Mouse (Mus musculus): ENCODE results near the gene Gm11020. TPM values are rescaled to one million over a fixed set of nuclear protein-coding genes. Genes with fewer than 3 reads are reported as not detected.

Gene Gm11020
- total and polyA plus RNA-seq, 3 experiments = not detected

- H3K36me3 ChIP-seq (ENCODE audit: control insufficient read depth in 1 of 2, insufficient read depth in 2 of 2, low read length in 2 of 2) = peaks cover 0 to 4% of the 10 kb centered on the region in 2 experiments; a peak in 2 of 4 replicates
- H3K4me1 ChIP-seq (ENCODE audit: control insufficient read depth in 1 of 2, insufficient read depth in 2 of 2, low read length in 2 of 2) = peaks cover 0 to 7% of the 10 kb centered on the region in 2 experiments; a peak in 2 of 4 replicates
Measured at GRCm38 (mm10) chr8:104344622-104345021, 23.3 kb downstream of the Gm11020 start.

DNA sequence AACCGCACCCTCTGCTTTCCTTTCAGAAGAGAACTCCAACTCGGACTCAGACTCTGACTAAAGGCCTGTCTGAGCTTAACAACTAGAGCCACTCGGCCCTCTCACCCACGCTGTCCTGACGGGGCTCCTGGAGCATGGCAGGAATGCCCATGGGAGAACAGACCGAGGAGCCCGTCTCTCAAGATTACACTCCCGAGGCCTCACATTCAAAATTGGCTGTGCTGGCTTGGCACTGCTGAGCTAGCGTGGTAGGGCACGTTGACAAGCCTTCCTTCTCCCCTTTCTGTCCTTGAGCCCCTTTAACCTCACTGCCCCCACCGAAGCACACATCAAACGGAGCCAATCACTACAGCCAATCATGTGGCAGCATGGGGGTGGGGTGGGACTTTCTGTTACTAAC lies 25.3 kb downstream of the Gm11020 start:
- Histone ChIP-seq H3K4me3 (ENCODE audit: control insufficient read depth in 1 of 2, insufficient read depth in 1 of 2, low read depth in 2 of 2, low read length in 2 of 2) (no peak overlapping the region), H3K9ac (ENCODE audit: control insufficient read depth, low read depth, low read length, poor library complexity, severe bottlenecking) (no peak overlapping the region), H3K9me3 (replicated peaks; ENCODE audit: insufficient read depth, low read length) (no peaks in the 10 kb centered on the region), H3K27me3 (ENCODE audit: control insufficient read depth in 1 of 2, insufficient read depth in 2 of 2, low read length in 2 of 2) (no peaks in the 10 kb centered on the region), H3K79me2 (ENCODE audit: control insufficient read depth, insufficient read depth, low read length, poor library complexity) (peaks cover 2% of the 10 kb centered on the region; the same call in 1 of the 2 replicates), H3K36me3 (ENCODE audit: control insufficient read depth in 1 of 2, insufficient read depth in 2 of 2, low read length in 2 of 2) (peaks cover 0 to 2% of the 10 kb centered on the region in 2 experiments; a peak in 2 of 4 replicates), H3K4me1 (ENCODE audit: control insufficient read depth in 1 of 2, insufficient read depth in 2 of 2, low read length in 2 of 2) (peaks cover 0 to 2% of the 10 kb centered on the region in 2 experiments; a peak in 2 of 4 replicates), H3K27ac (ENCODE audit: control insufficient read depth, low read depth, low read length) (no peak overlapping the region)
- TF ChIP-seq MEF2A (IDR thresholded peaks at IDR 0.05; ENCODE audit: extremely low read depth, insufficient replicate concordance, low read depth, low read length, poor library complexity, severe bottlenecking) (no peak), NELFE (IDR thresholded peaks at IDR 0.05; ENCODE audit: low read depth, low read length) (no peak), GATA1 (IDR thresholded peaks at IDR 0.05; ENCODE audit: low read depth, low read length) (no peak), TAL1 (IDR thresholded peaks at IDR 0.05; ENCODE audit: low read length) (no peak), POLR2A (IDR thresholded peaks at IDR 0.05; ENCODE audit: control insufficient read depth in 1 of 2, insufficient read depth in 1 of 2, low read depth in 1 of 2, low read length in 2 of 2, poor library complexity in 1 of 2) (no peak), JUND (IDR thresholded peaks at IDR 0.05; ENCODE audit: low read depth, low read length) (no peak), POLR2AphosphoS2 (IDR thresholded peaks at IDR 0.05; ENCODE audit: low read length) (no peak), UBTF (IDR thresholded peaks at IDR 0.05; ENCODE audit: borderline replicate concordance, insufficient read depth, low read depth, low read length) (no peak), MXI1 (IDR thresholded peaks at IDR 0.05; ENCODE audit: low read depth, low read length) (no peak), SMC3 (IDR thresholded peaks at IDR 0.05; ENCODE audit: low read depth, low read length) (no peak), POLR2AphosphoS5 (IDR thresholded peaks at IDR 0.05; ENCODE audit: borderline replicate concordance, low read depth, low read length) (no peak), ZMIZ1 (IDR thresholded peaks at IDR 0.05; ENCODE audit: low read depth, low read length) (no peak), MAZ (IDR thresholded peaks at IDR 0.05; ENCODE audit: low read depth, low read length) (no peak), MAFK (IDR thresholded peaks at IDR 0.05; ENCODE audit: borderline replicate concordance, low read depth, low read length) (no peak), CTCF (IDR thresholded peaks at IDR 0.05 in 2 of 3, conservative IDR thresholded peaks at IDR 0.05 in 1 of 3; ENCODE audit: control insufficient read depth in 1 of 3, insufficient read depth in 1 of 3, low read depth in 2 of 3, low read length in 3 of 3, poor library complexity in 1 of 3, severe bottlenecking in 1 of 3) (no peak), TBP (IDR thresholded peaks at IDR 0.05; ENCODE audit: low read depth, low read length) (no peak), ZC3H11A (IDR thresholded peaks at IDR 0.05; ENCODE audit: low read depth, low read length) (no peak), MYB (IDR thresholded peaks at IDR 0.05; ENCODE audit: low read depth, low read length) (no peak), ETS1 (IDR thresholded peaks at IDR 0.05; ENCODE audit: low read depth, low read length) (no peak)
- DNase-seq (ENCODE audit: low read depth, low spot score) = no peak

More at GRCm38 (mm10) chr8:104344622-104345021, 23.3 kb downstream of the Gm11020 start:
- no peak overlapping the region for H3K27ac ChIP-seq (ENCODE audit: control insufficient read depth, low read depth, low read length)
- TF ChIP-seq GABPA (IDR thresholded peaks at IDR 0.05; ENCODE audit: low read depth, low read length) = no peak
- no peak for TF ChIP-seq USF1 (IDR thresholded peaks at IDR 0.05; ENCODE audit: low read depth, low read length)
- TF ChIP-seq MYB (IDR thresholded peaks at IDR 0.05; ENCODE audit: low read depth, low read length) = no peak
- no peak for TF ChIP-seq NRF1 (IDR thresholded peaks at IDR 0.05; ENCODE audit: insufficient read depth, low read depth, low read length, poor library complexity, severe bottlenecking)
- TF ChIP-seq CTCF (IDR thresholded peaks at IDR 0.05 in 2 of 3, conservative IDR thresholded peaks at IDR 0.05 in 1 of 3; ENCODE audit: control insufficient read depth in 1 of 3, insufficient read depth in 1 of 3, low read depth in 2 of 3, low read length in 3 of 3, poor library complexity in 1 of 3, severe bottlenecking in 1 of 3) = no peak
- no peak for TF ChIP-seq JUND (IDR thresholded peaks at IDR 0.05; ENCODE audit: low read depth, low read length)
- no peak for TF ChIP-seq EP300 (IDR thresholded peaks at IDR 0.05; ENCODE audit: low read depth in 1 of 2, low read length in 2 of 2)
- no peak for TF ChIP-seq RCOR1 (IDR thresholded peaks at IDR 0.05; ENCODE audit: low read depth, low read length)
- no peak for TF ChIP-seq KAT2A (conservative IDR thresholded peaks at IDR 0.05; ENCODE audit: low read depth, low read length)
- no peak for TF ChIP-seq POLR2AphosphoS2 (IDR thresholded peaks at IDR 0.05; ENCODE audit: low read length)
- TF ChIP-seq MAFK (IDR thresholded peaks at IDR 0.05; ENCODE audit: borderline replicate concordance, low read depth, low read length) = no peak
- H3K27me3 ChIP-seq (ENCODE audit: control insufficient read depth in 1 of 2, insufficient read depth in 2 of 2, low read length in 2 of 2) = no peaks in the 10 kb centered on the region
- peaks cover 10% of the 10 kb centered on the region for H3K79me2 ChIP-seq (ENCODE audit: control insufficient read depth, insufficient read depth, low read length, poor library complexity)
- no peaks in the 10 kb centered on the region for H3K9me3 ChIP-seq (replicated peaks; ENCODE audit: insufficient read depth, low read length)
- no peak overlapping the region for H3K4me3 ChIP-seq (ENCODE audit: control insufficient read depth in 1 of 2, insufficient read depth in 1 of 2, low read depth in 2 of 2, low read length in 2 of 2)
- DNase-seq (ENCODE audit: low read depth, low spot score) = no peak
- no peak overlapping the region for H3K9ac ChIP-seq (ENCODE audit: control insufficient read depth, low read depth, low read length, poor library complexity, severe bottlenecking)
